Mouse (Mus musculus): Measurements from ENCODE around the gene Phyh. TPM values are rescaled to one million over a fixed set of nuclear protein-coding genes. Genes with fewer than 3 reads are reported as not detected.
"Not testable (repeated sequence)": the region's sequence is repeated elsewhere in the genome, so short reads cannot be mapped to it uniquely, and the experiment has no call there.

Gene Phyh
- polyA plus RNA-seq, 1 experiment from 2014 or later: 61.7 TPM

DNA sequence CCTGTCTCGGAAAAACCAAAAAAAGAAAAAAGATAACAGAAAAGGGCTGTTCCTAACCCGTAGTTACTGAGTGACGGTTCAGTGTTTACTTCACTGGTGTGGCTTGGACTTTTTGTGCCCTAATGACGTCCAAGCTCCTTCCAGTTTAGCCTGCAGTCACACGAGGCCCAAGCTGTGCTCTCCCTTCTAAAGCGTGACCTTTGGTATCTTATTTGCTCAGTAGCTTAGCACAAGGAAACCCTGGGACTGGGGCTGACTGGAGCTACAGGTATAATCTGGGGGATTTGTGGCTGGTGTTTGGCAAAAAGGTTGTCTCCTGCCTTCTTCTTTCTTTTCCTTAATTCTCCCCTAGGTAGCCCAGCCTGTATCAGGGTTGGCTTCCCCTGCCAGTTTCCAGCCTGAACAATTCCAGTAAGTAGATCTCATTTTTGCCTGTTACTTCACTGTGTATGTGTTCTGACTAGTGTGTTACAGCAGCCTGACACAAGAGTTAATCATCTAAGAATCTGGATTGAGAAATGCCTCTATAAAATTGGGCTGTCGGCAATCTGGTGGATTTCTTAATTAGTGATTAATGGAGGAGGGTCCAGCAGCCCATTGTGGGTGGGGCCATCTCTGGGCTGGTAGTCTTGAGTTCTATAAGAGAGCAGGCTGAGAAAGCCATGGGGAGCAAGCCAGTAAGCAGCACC lies 3.8 kb downstream of the Phyh start:
- Histone ChIP-seq H3K4me1 (replicated peaks) (peaks cover 6% of the 10 kb centered on the region), H3K36me3 (peaks cover 10% of the 10 kb centered on the region), H3K9me3 (no peaks in the 10 kb centered on the region), H3K27ac (no peak overlapping the region), H3K4me2 (no peak overlapping the region), H3K4me3 (no peak overlapping the region), H3K9ac (no peak overlapping the region), H3K27me3 (no peaks in the 10 kb centered on the region)
- ATAC-seq (ENCODE audit: low FRiP score): no peak
- WGBS: 71% methylated on average over 7 of the region's 7 CpGs

DNA sequence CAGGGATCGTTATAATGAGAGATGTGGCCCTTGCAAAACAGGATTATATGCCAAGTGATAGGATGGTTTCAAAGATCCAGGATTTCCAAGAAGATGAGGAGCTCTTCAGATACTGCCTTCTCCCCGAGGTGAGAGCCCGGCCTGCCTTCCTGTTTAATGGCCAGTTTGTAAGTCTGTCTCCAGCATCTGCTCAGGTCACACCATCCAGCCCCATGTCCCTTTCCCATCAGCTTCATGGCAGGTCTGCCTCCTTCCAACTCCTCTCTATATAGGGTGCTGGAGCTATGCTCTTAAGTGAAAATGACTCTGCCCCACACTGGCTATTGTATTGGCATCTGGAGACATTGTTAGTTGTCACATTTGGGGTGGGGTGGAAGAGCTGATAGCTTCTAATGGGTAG lies 8.6 kb downstream of the Phyh start:
- WGBS: 96% methylated on average over 3 of the region's 3 CpGs
- no peak for ATAC-seq (ENCODE audit: low FRiP score)
- Histone ChIP-seq H3K4me3 (no peak overlapping the region), H3K27ac (no peak overlapping the region), H3K36me3 (peaks cover 38% of the 10 kb centered on the region), H3K4me2 (no peak overlapping the region), H3K9ac (no peak overlapping the region), H3K4me1 (replicated peaks) (no peaks in the 10 kb centered on the region), H3K9me3 (no peaks in the 10 kb centered on the region), H3K27me3 (no peaks in the 10 kb centered on the region)

DNA sequence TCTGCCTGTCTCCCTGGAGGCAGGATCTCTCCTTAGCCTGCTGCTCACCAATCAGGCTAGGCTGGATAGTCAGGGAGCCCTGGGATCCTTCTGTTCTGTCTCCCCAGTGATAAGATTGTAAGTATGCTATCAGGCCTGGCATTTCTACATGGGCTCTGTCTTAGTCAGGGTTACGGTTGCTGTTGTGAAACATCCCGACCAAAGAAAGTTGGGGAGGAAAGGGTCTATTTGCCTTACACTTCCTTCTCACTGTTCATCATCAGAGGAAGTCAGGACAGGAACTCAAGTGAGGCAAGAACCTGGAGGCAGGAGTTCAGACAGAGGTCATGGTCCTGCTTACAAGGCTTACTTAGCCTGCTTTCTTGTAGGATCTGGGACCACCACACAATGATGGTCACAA lies 10.4 kb downstream of the Phyh start:
- no peaks in the 10 kb centered on the region for H3K4me1 ChIP-seq (replicated peaks)
- no peak overlapping the region for H3K4me2 ChIP-seq
- no peak overlapping the region for H3K27ac ChIP-seq
- no peak overlapping the region for H3K9ac ChIP-seq
- ATAC-seq (ENCODE audit: low FRiP score): no peak
- 92% methylated on average over 2 of the region's 2 CpGs for WGBS
- H3K9me3 ChIP-seq: no peaks in the 10 kb centered on the region
- no peaks in the 10 kb centered on the region for H3K27me3 ChIP-seq
- no peak overlapping the region for H3K4me3 ChIP-seq
- peaks cover 46% of the 10 kb centered on the region for H3K36me3 ChIP-seq

DNA sequence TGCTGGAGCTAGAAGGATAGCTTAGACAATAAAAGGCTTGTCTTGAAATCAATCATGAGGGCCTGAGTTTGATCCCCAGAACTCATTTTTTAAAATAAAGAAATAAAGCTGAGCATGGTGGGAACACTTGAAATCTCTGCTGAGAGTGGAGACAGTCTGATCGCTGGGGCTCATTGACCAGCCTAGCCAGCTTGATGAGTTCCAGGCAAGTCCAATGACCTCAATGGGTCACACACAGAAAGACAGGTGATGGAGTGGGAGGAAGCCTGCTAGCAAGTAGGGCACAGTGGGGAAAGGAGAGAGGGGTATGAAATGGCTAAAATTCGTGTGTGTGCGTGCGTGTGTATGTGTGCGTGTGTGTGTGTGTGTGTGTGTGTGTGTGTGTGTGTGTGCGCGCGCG lies 15.7 kb downstream of the Phyh start:
- no peaks in the 10 kb centered on the region for H3K27me3 ChIP-seq
- H3K4me2 ChIP-seq: no peak overlapping the region
- no peak overlapping the region for H3K27ac ChIP-seq
- no peaks in the 10 kb centered on the region for H3K4me1 ChIP-seq (replicated peaks)
- H3K9ac ChIP-seq: no peak overlapping the region
- no peak overlapping the region for H3K4me3 ChIP-seq
- no peak for ATAC-seq (ENCODE audit: low FRiP score)
- H3K9me3 ChIP-seq: peaks cover 4% of the 10 kb centered on the region; the same call in 1 of the 2 replicates
- 95% methylated on average over 9 of the region's 9 CpGs for WGBS
- peaks cover 55% of the 10 kb centered on the region for H3K36me3 ChIP-seq

DNA sequence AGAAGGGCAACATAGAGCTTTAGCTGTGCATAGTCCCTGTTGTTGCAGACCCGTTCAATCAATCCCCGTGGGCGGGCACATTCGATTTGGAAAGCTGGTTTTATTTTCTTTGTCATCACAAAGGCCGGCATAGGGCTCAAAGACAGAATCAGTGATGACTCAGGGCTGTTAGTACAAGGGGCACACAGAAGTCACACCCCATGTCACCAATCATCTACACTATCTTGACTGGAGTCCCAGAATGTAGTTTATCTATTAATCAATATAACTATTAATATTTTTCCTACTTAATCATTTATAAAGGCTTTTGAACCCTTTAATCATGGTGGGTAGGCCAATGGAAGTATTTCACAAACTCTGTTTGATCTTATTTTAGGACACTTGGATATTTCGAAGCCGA lies 19.1 kb downstream of the Phyh start:
- Histone ChIP-seq H3K9me3 (peaks cover 8% of the 10 kb centered on the region; the same call in 1 of the 2 replicates), H3K4me2 (no peak overlapping the region), H3K36me3 (peaks cover 43% of the 10 kb centered on the region), H3K27ac (no peak overlapping the region), H3K9ac (no peak overlapping the region), H3K27me3 (no peaks in the 10 kb centered on the region), H3K4me3 (no peak overlapping the region), H3K4me1 (replicated peaks) (no peaks in the 10 kb centered on the region)
- no peak for ATAC-seq (ENCODE audit: low FRiP score)
- WGBS: 92% methylated on average over 7 of the region's 7 CpGs

DNA sequence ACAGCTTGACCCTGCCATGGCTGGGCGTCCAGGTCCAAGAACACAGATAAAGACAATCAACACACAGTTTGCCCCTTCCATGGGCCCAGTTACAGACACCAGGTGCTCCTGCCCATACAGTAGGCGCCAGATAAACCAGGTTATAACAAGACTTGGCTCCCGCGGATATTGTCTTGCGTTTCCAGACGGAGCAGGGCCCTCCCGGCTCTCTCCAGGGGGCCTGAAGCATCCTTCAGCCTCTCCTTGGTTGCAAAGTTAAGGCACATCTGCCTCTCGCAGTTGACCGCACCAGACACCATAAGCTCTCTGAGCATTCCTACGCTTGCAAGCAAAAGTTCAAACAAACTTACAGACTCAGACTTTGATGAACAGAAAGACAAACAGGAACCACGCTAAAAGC lies 22.0 kb downstream of the Phyh start:
- Histone ChIP-seq H3K27me3 (no peaks in the 10 kb centered on the region), H3K9me3 (peaks cover 18% of the 10 kb centered on the region; the same call in 1 of the 2 replicates), H3K36me3 (peaks cover 35% of the 10 kb centered on the region), H3K4me3 (no peak overlapping the region), H3K9ac (no peak overlapping the region), H3K27ac (no peak overlapping the region), H3K4me2 (no peak overlapping the region), H3K4me1 (replicated peaks) (no peaks in the 10 kb centered on the region)
- 94% methylated on average over 11 of the region's 11 CpGs for WGBS
- no peak for ATAC-seq (ENCODE audit: low FRiP score)

DNA sequence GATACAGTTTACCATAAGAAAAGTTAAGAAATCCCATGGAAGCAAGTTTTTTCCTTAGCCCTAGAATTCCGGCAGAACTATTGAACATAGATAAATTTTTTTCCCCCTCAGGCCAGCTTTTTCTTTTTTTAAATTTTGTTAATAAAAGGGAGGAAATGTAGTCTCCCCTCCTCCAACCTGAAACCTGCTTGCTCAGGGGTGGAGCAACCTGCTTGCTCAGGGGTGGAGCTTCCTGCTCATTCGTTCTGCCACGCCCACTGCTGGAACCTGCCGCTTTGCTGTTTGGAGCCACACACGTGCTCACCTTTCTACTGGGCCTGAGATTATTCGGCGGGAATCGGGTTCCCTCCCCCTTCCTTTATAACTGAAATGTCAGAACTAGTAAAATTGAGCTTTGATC lies 30.9 kb downstream of the Phyh start:
- WGBS: 90% methylated on average over 7 of the region's 8 CpGs
- not testable (repeated sequence) for H3K4me1 ChIP-seq (replicated peaks); H3K36me3 ChIP-seq; H3K4me3 ChIP-seq; H3K9me3 ChIP-seq; ATAC-seq (ENCODE audit: low FRiP score); H3K4me2 ChIP-seq; H3K9ac ChIP-seq; H3K27me3 ChIP-seq; H3K27ac ChIP-seq

DNA sequence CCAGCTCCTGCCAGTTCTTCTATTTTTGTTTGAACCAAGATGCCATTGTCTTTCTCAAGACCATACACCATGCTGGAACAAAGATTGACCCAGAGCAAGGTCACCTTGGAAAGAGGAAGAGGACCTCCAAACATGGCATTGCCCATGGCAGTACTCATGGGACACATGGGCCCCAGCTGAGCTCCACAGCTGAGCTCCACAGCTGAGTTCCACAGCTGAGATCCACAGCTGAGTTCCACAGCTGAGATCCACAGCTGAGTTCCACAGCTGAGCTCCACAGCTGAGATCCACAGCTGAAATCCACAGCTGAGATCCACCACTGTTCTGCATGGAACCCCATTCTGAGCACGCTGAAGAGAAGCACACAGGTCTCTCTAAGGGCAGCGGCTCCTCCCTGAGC lies 32.2 kb downstream of the Phyh start:
- no peak overlapping the region for H3K27ac ChIP-seq
- no peak overlapping the region for H3K4me3 ChIP-seq
- no peak overlapping the region for H3K9ac ChIP-seq
- no peaks in the 10 kb centered on the region for H3K4me1 ChIP-seq (replicated peaks)
- 79% methylated on average over 2 of the region's 2 CpGs for WGBS
- no peak for ATAC-seq (ENCODE audit: low FRiP score)
- no peaks in the 10 kb centered on the region for H3K9me3 ChIP-seq
- H3K4me2 ChIP-seq: no peak overlapping the region
- H3K27me3 ChIP-seq: no peaks in the 10 kb centered on the region
- H3K36me3 ChIP-seq: no peaks in the 10 kb centered on the region

DNA sequence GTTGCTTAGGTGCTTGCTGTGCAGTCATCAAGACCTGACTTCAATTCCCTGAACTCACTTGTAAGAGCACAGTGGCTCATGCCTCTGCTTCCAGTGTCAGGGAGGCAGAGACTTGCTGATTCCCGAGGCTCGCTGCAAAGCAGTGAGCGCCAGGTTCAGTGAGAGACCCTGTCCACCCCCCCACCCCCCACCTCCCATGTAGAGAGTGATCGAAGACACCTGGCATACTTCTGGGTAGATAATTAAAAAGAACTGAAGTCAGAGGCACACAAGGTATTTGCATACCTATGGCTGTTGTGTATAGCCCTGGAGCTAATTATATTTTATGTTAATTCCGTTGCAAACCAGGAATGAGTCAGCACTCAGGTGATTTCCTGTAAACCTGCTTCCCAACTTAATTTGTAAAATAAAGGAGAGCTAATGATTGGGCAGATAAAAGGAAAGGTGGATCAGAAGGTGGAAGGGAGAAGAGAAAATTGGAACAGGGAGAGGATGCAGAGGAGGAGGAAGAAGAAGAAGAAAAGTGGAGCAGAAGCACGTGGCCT lies 35.5 kb downstream of the Phyh start:
- Histone ChIP-seq H3K9ac (no peak overlapping the region), H3K27me3 (no peaks in the 10 kb centered on the region), H3K36me3 (no peaks in the 10 kb centered on the region), H3K4me3 (no peak overlapping the region), H3K27ac (no peak overlapping the region), H3K9me3 (no peaks in the 10 kb centered on the region), H3K4me2 (no peak overlapping the region), H3K4me1 (replicated peaks) (no peaks in the 10 kb centered on the region)
- no peak for ATAC-seq (ENCODE audit: low FRiP score)
- WGBS: 87% methylated on average over 6 of the region's 6 CpGs

DNA sequence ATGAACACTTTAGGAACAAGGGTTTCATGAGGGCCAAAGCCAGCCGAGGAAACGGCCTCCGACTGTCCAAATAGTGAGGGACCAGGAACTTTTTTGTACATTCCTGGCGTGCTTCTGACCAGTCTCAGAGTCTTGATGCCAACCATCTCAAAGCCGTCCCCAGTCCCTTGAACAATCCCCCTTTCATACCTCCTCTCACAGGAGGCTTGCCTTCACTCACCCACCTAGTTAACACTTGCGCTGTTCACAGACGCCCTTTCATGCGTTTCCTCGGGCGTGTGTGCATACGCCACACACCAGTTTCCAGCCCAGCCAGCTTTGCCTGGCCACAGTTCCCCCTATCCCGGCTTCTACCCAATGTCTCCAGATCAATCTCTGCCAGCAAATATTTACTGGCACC lies 39.2 kb downstream of the Phyh start:
- Histone ChIP-seq H3K9me3 (no peaks in the 10 kb centered on the region), H3K27ac (no peak overlapping the region), H3K4me2 (no peak overlapping the region), H3K4me1 (replicated peaks) (no peaks in the 10 kb centered on the region), H3K4me3 (no peak overlapping the region), H3K27me3 (no peaks in the 10 kb centered on the region), H3K9ac (no peak overlapping the region), H3K36me3 (no peaks in the 10 kb centered on the region)
- no peak for ATAC-seq (ENCODE audit: low FRiP score)
- 92% methylated on average over 12 of the region's 12 CpGs for WGBS

DNA sequence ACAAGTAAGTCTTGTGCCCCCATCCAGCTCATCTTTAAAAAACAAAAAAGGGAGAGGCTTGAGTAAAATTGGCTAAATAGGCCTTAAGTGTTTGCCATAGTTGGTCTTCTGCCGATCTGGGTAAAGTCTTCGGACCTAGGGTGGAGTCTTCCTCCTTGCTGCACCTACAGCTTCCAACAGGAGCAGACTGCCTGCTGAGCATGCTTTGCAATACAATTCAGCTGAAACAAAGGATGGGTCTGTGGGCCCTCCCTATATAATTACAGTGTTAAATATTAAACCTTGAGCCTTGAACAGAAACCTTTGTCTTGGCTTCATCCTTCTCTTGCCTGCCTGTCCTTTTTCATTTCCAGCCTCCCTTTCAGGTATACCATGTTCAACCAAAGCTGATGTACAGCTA lies 49.0 kb downstream of the Phyh start:
- 100% methylated on average over 2 of the region's 2 CpGs for WGBS
- no peak for ATAC-seq (ENCODE audit: low FRiP score)

DNA sequence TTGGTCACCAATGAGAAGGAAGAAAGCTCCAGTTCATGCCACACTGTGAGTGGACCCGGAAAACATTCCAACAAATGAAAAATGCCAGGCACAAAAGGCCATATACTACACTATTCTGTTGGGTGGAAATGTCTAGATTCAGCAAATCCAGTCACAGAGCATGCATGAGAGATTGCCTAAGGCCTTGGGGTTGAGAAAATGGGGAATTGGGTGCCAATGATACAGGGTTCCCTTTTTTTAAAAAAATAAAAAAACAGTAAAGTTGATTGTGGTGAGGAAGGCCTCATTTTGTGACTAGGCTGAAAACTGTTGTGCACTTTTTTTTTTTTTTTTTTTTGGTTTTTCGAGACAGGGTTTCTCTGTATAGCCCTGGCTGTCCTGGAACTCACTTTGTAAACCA lies 50.3 kb downstream of the Phyh start:
- H3K27ac ChIP-seq: no peak overlapping the region
- no peak overlapping the region for H3K4me3 ChIP-seq
- no peaks in the 10 kb centered on the region for H3K36me3 ChIP-seq
- WGBS: 93% methylated on average over 1 of the region's 2 CpGs
- H3K4me1 ChIP-seq (replicated peaks): no peaks in the 10 kb centered on the region
- H3K27me3 ChIP-seq: no peaks in the 10 kb centered on the region
- no peak overlapping the region for H3K9ac ChIP-seq
- no peak overlapping the region for H3K4me2 ChIP-seq
- H3K9me3 ChIP-seq: no peaks in the 10 kb centered on the region
- ATAC-seq (ENCODE audit: low FRiP score): no peak

More for the DNA sequence above, 49.0 kb downstream of the Phyh start:
- no peaks in the 10 kb centered on the region for H3K9me3 ChIP-seq
- H3K27ac ChIP-seq: no peak overlapping the region
- no peaks in the 10 kb centered on the region for H3K27me3 ChIP-seq
- no peak overlapping the region for H3K9ac ChIP-seq
- no peak overlapping the region for H3K4me3 ChIP-seq
- no peak overlapping the region for H3K4me2 ChIP-seq
- no peaks in the 10 kb centered on the region for H3K4me1 ChIP-seq (replicated peaks)
- H3K36me3 ChIP-seq: no peaks in the 10 kb centered on the region

DNA sequence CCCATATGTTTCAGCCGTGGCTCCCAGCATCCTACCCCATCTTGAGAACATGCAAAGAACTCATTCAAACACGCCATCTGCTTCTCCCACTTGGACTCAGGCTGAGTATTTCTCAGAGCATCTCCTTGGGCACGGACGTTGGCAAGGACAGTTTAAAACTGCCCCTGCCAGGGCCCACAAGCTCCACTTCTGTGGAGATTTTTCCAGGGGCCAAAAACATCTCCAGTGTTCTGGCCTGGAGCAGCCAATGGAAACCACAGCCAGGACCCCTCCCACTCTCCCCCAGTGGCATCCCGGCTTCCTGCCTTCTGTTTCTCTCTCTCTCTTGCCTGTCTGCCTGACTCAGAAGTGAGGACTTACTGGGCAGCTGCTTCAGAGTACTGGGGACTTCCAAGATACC lies 57.0 kb downstream of the Phyh start, which contains the start of gene Ucma:
Ucma (plus strand) TSS at position 316 of the 400 bp plus-strand sequence.
- H3K4me3 ChIP-seq: no peak within 1 kb of the TSS
- no peak for ATAC-seq (ENCODE audit: low FRiP score)

More for the DNA sequence above, 57.0 kb downstream of the Phyh start, which contains the start of gene Ucma:
- 77% methylated on average over 5 of the region's 5 CpGs for WGBS
- Histone ChIP-seq H3K4me1 (replicated peaks) (peaks cover 6% of the 10 kb centered on the region; the same call in 1 of the 2 replicates), H3K36me3 (no peaks in the 10 kb centered on the region), H3K27ac (no peak within 1 kb of the TSS), H3K4me2 (no peak within 1 kb of the TSS), H3K27me3 (no peaks in the 10 kb centered on the region), H3K9ac (no peak within 1 kb of the TSS), H3K9me3 (no peaks in the 10 kb centered on the region)
